Mouse (Mus musculus) hindbrain, embryonic 16.5 days (tissue): Measurements from ENCODE around the gene Rasa3. TPM values are rescaled to one million over a fixed set of nuclear protein-coding genes. Genes with fewer than 3 reads are reported as not detected.

ENCODE experiments used
- ATAC-seq: fragments of 200-750 bp; cut with Nextera tagmentation; 2 replicates; pipeline ENCODE4 v1.8.0; 2017; ENCODE audit warnings: moderate TSS enrichment, moderate library complexity
- H3K27ac ChIP-seq: fragments of 300-500 bp; sonication (generic); 2 replicates; pipeline ENCODE4 v1.5.1; 2014; ENCODE audit warnings: low read depth, mild to moderate bottlenecking, control low read depth, low read length, moderate library complexity
- H3K27me3 ChIP-seq: fragments of 300-500 bp; sonication (generic); replicated peaks from 2 replicates; pipeline ENCODE4 v1.6.1; 2014; ENCODE audit warnings: low read length; ENCODE audit not compliant: control insufficient read depth, insufficient read depth
- H3K36me3 ChIP-seq: fragments of 300-500 bp; sonication (generic); 2 replicates; pipeline ENCODE4 v1.6.1; 2014; ENCODE audit warnings: mild to moderate bottlenecking, low read length, moderate library complexity, mixed read lengths; ENCODE audit not compliant: control insufficient read depth, insufficient read depth
- H3K4me1 ChIP-seq: fragments of 300-500 bp; sonication (generic); 2 replicates; pipeline ENCODE4 v1.6.1; 2014; ENCODE audit warnings: low read depth, low read length; ENCODE audit not compliant: control insufficient read depth, insufficient read depth
- H3K4me2 ChIP-seq: fragments of 300-500 bp; sonication (generic); 2 replicates; pipeline ENCODE4 v1.6.1; 2014; ENCODE audit warnings: mild to moderate bottlenecking, low read length, control low read depth, moderate library complexity
- H3K4me3 ChIP-seq: fragments of 300-500 bp; sonication (generic); 2 replicates; pipeline ENCODE4 v1.5.1; 2014; ENCODE audit warnings: mild to moderate bottlenecking, low read length, control low read depth, moderate library complexity
- H3K9ac ChIP-seq: fragments of 300-500 bp; sonication (generic); 2 replicates; pipeline ENCODE4 v1.6.1; 2014; ENCODE audit warnings: low read depth, mild to moderate bottlenecking, control low read depth, low read length, moderate library complexity
- H3K9me3 ChIP-seq: fragments of 300-500 bp; sonication (generic); 2 replicates; pipeline ENCODE4 v1.6.1; 2014; ENCODE audit warnings: mild to moderate bottlenecking, low read length, moderate library complexity; ENCODE audit not compliant: control insufficient read depth
- WGBS: fragments of 180-500 bp; shearing (Covaris S2); extraction: QIAGEN DNeasy Blood & Tissue Kit; methylation state at CpG from one replicate; pipeline ENCODE4 v1.1.7; 2014; 5-methylcytosine and 5-hydroxymethylcytosine counted together
- polyA plus RNA-seq: library from polyadenylated mRNA; unstranded; fragments of >200 nt; fragmentation: Nextera tagmentation; extraction: Ambion mirVana; gene quantifications from 2 replicates; pipeline ENCODE4 v1.2.1, GENCODE M21; 2015

Gene Rasa3
- polyA plus RNA-seq, 1 experiment from 2014 or later: 43.5 TPM

DNA sequence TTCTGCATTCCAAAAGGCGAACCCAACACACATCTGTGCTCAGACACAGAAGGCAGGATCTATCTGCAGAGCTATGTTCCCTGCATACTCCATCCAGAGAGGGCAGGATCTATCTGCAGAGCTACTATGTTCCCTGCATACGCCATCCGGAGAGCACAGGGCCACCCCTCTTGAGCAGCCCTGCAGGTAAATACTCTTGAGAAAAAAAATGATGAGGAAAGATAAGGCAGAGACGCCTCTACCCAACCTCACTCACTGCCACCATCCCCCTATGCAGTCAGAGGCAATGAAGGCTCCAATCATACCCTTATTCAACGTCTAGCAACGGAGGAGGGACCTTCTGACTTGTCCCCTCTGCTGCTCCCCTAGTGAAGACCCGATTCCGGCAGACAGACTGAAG is 1.9 kb downstream of the Rasa3 start:
- Histone ChIP-seq H3K9me3 (no peaks in the 10 kb centered on the region), H3K27ac (peak overlapping the region; percentile 82), H3K4me3 (peak overlapping the region; percentile 62), H3K27me3 (no peaks in the 10 kb centered on the region; the same call in 1 of the 2 replicates), H3K9ac (peak overlapping the region; percentile 67), H3K4me1 (peaks cover 26% of the 10 kb centered on the region), H3K36me3 (no peaks in the 10 kb centered on the region), H3K4me2 (peak overlapping the region; percentile 81)
- WGBS: 30% methylated on average over 8 of the region's 8 CpGs
- ATAC-seq: no peak

- no peaks in the 10 kb centered on the region for H3K36me3 ChIP-seq
- peak overlapping the region; percentile 82 for H3K27ac ChIP-seq
- peak overlapping the region; percentile 81 for H3K4me2 ChIP-seq
- H3K4me3 ChIP-seq: peak overlapping the region; percentile 62
- peak overlapping the region; percentile 67 for H3K9ac ChIP-seq
- no peaks in the 10 kb centered on the region; the same call in 1 of the 2 replicates for H3K27me3 ChIP-seq
- peaks cover 27% of the 10 kb centered on the region for H3K4me1 ChIP-seq
- 76% methylated on average over 4 of the region's 4 CpGs for WGBS
- no peak for ATAC-seq
- no peaks in the 10 kb centered on the region for H3K9me3 ChIP-seq
Observed at GRCm38 (mm10) chr8:13675121-13675520, 2.3 kb downstream of the Rasa3 start.

DNA sequence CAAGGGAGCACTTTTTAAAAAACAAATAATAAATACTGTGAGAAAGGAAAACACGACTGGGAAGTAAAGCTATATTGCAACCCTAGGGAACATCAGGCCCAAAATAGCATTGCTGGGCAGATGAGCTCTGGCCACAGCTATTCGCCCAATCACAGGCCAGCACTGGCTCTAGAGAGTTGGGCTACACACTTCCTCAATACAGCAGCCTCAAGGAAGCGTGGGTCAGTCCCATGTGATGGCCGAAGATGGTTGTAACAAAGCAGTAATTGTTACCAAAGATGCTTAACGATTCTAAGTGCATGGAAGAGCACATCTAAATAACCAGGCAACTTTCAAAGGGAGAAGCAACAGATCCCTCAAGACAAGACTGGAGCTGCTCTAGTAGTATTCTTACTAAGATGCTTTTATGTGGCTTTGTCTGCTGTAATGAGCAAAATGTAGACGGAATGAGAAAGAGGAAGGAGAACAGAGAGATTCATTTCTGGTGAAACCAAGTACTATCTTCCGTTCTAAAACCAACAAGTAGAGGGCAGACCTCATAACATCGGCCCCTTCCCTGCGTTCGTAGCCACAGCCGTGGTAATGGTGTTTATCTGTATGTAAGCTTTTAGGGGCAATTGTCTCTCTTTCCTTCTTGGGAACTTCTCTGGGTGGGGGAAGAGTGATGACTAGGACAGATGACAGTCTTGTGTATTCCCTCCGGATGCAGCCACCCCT is 3.0 kb downstream of the Rasa3 start:
- peak overlapping the region; percentile 0; the same call in 1 of the 2 replicates for H3K27ac ChIP-seq
- H3K4me3 ChIP-seq: peak overlapping the region; percentile 62
- no peaks in the 10 kb centered on the region for H3K9me3 ChIP-seq
- H3K27me3 ChIP-seq: no peaks in the 10 kb centered on the region; the same call in 1 of the 2 replicates
- no peak for ATAC-seq
- H3K4me1 ChIP-seq: peaks cover 34% of the 10 kb centered on the region
- H3K4me2 ChIP-seq: peak overlapping the region; percentile 81
- WGBS: 55% methylated on average over 12 of the region's 12 CpGs
- no peak overlapping the region for H3K9ac ChIP-seq
- no peaks in the 10 kb centered on the region for H3K36me3 ChIP-seq

DNA sequence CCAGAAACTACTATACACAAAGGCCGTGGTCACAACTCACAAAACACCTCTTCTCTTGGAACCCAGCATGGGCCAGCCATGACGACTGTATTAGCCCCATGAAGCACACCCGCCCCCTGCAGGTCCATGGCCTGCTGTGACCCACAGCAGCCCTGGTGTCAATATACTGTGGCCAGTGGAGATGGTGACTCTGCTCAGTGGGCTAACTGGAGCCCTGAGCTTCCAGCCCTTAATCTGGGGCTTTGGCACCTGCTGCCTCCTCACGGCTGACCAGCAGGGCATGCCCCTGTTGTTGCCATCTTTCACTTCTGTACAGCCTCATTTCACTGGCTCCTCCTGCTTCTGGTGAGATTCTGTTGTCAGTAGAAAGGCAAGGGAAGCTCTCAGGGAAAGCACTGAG is 4.2 kb downstream of the Rasa3 start:
- H3K9me3 ChIP-seq: no peaks in the 10 kb centered on the region
- no peak overlapping the region for H3K4me3 ChIP-seq
- no peaks in the 10 kb centered on the region for H3K27me3 ChIP-seq
- H3K36me3 ChIP-seq: no peaks in the 10 kb centered on the region
- peaks cover 40% of the 10 kb centered on the region for H3K4me1 ChIP-seq
- H3K4me2 ChIP-seq: peak overlapping the region; percentile 6; the same call in 1 of the 2 replicates
- 0 out of 2 replicates have a peak overlapping the region, but pooled peaks have one; percentile 4 for H3K27ac ChIP-seq
- 68% methylated on average over 4 of the region's 4 CpGs for WGBS
- no peak for ATAC-seq
- no peak overlapping the region; the same call in 1 of the 2 replicates for H3K9ac ChIP-seq

DNA sequence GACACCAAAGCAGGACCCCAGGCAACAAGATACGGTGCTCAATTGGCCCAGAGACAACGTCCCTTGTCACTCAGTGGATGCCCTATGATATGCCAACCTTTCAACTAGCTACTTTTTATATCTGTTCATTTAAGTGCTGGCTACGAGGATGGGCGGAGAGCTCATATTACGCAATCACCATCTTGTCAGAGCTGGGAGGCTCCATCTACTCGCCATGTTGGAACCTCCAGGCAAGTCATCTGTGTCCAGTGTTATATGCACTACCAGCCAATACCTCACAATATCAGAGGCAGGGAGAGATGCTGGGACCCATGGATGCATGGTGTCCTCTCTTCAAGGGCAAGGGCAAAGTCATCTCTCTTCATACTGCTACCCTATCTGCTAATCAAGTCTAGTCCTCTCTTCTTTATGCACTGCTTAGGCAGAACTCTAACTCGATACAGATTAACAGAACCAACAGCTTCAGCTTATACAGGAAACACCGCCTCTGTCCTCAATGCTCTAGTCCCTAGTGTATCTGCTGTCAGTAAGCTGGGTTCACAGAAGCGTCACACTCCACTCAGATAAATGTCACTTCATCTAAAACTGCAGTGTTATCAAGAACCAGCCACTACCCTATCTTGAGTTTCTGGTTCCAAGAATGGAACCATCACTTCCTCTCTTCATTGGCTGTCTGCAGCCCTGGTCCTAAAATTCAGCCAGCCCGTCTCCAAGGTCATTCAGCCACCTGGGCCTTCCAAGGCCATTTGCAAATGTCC is 6.0 kb downstream of the Rasa3 start:
- Histone ChIP-seq H3K4me2 (no peak overlapping the region), H3K36me3 (no peaks in the 10 kb centered on the region), H3K9ac (no peak overlapping the region), H3K27ac (no peak overlapping the region), H3K9me3 (no peaks in the 10 kb centered on the region), H3K4me3 (no peak overlapping the region), H3K4me1 (peaks cover 35% of the 10 kb centered on the region), H3K27me3 (no peaks in the 10 kb centered on the region)
- ATAC-seq: no peak
- WGBS: 90% methylated on average over 10 of the region's 10 CpGs

- peak overlapping the region; percentile 36; the same call in 1 of the 2 replicates for H3K27ac ChIP-seq
- H3K4me1 ChIP-seq: peaks cover 35% of the 10 kb centered on the region
Observed at GRCm38 (mm10) chr8:13670011-13670471, 7.4 kb downstream of the Rasa3 start.

GRCm38 (mm10) chr8:13668367-13668766 is 9.0 kb downstream of the Rasa3 start:
- no peaks in the 10 kb centered on the region for H3K36me3 ChIP-seq
- 54% methylated on average over 10 of the region's 10 CpGs for WGBS
- H3K27ac ChIP-seq: peak overlapping the region; percentile 24; the same call in 1 of the 2 replicates
- no peak for ATAC-seq
- no peaks in the 10 kb centered on the region for H3K9me3 ChIP-seq
- peaks cover 24% of the 10 kb centered on the region for H3K4me1 ChIP-seq
- no peak overlapping the region for H3K4me3 ChIP-seq
- H3K27me3 ChIP-seq: no peaks in the 10 kb centered on the region
- no peak overlapping the region for H3K9ac ChIP-seq
- no peak overlapping the region for H3K4me2 ChIP-seq

More at GRCm38 (mm10) chr8:13670011-13670471, 7.4 kb downstream of the Rasa3 start:
- no peaks in the 10 kb centered on the region for H3K36me3 ChIP-seq
- 73% methylated on average over 17 of the region's 17 CpGs for WGBS
- H3K27me3 ChIP-seq: no peaks in the 10 kb centered on the region
- H3K9ac ChIP-seq: no peak overlapping the region
- no peaks in the 10 kb centered on the region for H3K9me3 ChIP-seq
- H3K4me2 ChIP-seq: no peak overlapping the region
- H3K4me3 ChIP-seq: no peak overlapping the region
- peak; percentile 28; the same call in 1 of the 2 replicates for ATAC-seq

DNA sequence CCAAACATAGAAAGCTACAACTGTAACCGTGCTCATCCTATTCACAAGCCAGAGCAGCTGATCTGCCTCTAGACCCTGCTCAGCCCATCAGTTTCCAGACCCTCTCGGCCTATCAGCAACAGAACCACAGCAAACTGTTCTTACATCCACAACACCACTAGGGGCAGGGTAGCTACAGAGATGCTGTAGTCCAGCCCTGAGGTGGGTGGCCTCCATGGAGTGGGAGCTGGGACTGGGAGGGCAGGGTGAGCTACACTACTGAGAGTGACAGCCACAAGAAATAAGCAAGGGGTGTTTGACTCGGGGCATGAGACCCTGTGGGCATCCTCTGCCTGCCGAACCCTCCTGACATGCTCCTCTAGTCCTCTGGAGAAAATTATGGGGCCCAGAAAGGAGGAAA is 9.5 kb downstream of the Rasa3 start:
- H3K4me3 ChIP-seq: no peak overlapping the region
- no peak overlapping the region; the same call in 1 of the 2 replicates for H3K27ac ChIP-seq
- ATAC-seq: 0 out of 2 replicates have a peak, but pooled peaks have one; percentile 18
- 88% methylated on average over 4 of the region's 4 CpGs for WGBS
- H3K27me3 ChIP-seq: no peaks in the 10 kb centered on the region
- no peak overlapping the region for H3K9ac ChIP-seq
- H3K4me2 ChIP-seq: no peak overlapping the region
- H3K36me3 ChIP-seq: no peaks in the 10 kb centered on the region
- H3K4me1 ChIP-seq: peaks cover 19% of the 10 kb centered on the region
- no peaks in the 10 kb centered on the region for H3K9me3 ChIP-seq

GRCm38 (mm10) chr8:13665944-13666343 is 11.5 kb downstream of the Rasa3 start:
- Histone ChIP-seq H3K27ac (no peak overlapping the region), H3K4me1 (peaks cover 16% of the 10 kb centered on the region), H3K9ac (no peak overlapping the region), H3K9me3 (no peaks in the 10 kb centered on the region), H3K36me3 (no peaks in the 10 kb centered on the region), H3K27me3 (no peaks in the 10 kb centered on the region), H3K4me3 (no peak overlapping the region), H3K4me2 (no peak overlapping the region)
- ATAC-seq: no peak
- 79% methylated on average over 8 of the region's 8 CpGs for WGBS
